Mouse (Mus musculus): ENCODE measurements around the gene Stk4. TPM values are rescaled to one million over a fixed set of nuclear protein-coding genes. Genes with fewer than 3 reads are reported as not detected.

The Stk4 gene
- polyA plus RNA-seq, 1 experiment from 2014 or later, result 20.9 TPM

Other genes starting within 250 kb of the Stk4 start
- 0.15 TPM in 1 of 2 replicates, not detected in the other for gene Ccn5, start 249.5 kb upstream of the Stk4 start, polyA plus RNA-seq (2015; fragmentation: Nextera tagmentation; extraction: Ambion mirVana)
- not detected in 2 replicates for gene Kcnk15, start 216.7 kb upstream of the Stk4 start, polyA plus RNA-seq (2015; fragmentation: Nextera tagmentation; extraction: Ambion mirVana)
- gene Rims4, start 151.6 kb upstream of the Stk4 start, polyA plus RNA-seq (2015; fragmentation: Nextera tagmentation; extraction: Ambion mirVana), result 0.29 and 0.40 TPM in 2 replicates
- 272 and 274 TPM in 2 replicates for gene Ywhab, start 75.4 kb upstream of the Stk4 start, polyA plus RNA-seq (2015; fragmentation: Nextera tagmentation; extraction: Ambion mirVana)
- gene Pabpc1l, start 44.9 kb upstream of the Stk4 start, polyA plus RNA-seq (2015; fragmentation: Nextera tagmentation; extraction: Ambion mirVana), result 0.75 and 0.87 TPM in 2 replicates
- 46.3 and 50.8 TPM in 2 replicates for gene Tomm34, start 847 bp downstream of the Stk4 start, polyA plus RNA-seq (2015; fragmentation: Nextera tagmentation; extraction: Ambion mirVana)
- gene Kcns1, start 100.8 kb downstream of the Stk4 start, polyA plus RNA-seq (2015; fragmentation: Nextera tagmentation; extraction: Ambion mirVana), result 0.14 and 0.29 TPM in 2 replicates
- gene Wfdc5, start 112.4 kb downstream of the Stk4 start, polyA plus RNA-seq (2015; fragmentation: Nextera tagmentation; extraction: Ambion mirVana), result 11.0 and 27.7 TPM in 2 replicates
- gene Wfdc12, start 120.3 kb downstream of the Stk4 start, polyA plus RNA-seq (2015; fragmentation: Nextera tagmentation; extraction: Ambion mirVana), result 0.31 TPM in 1 of 2 replicates, not detected in the other
- gene Wfdc15a, start 129.8 kb downstream of the Stk4 start, polyA plus RNA-seq (2015; fragmentation: Nextera tagmentation; extraction: Ambion mirVana), result not detected in 2 replicates
- gene Wfdc15b, start 151.3 kb downstream of the Stk4 start, polyA plus RNA-seq (2015; fragmentation: Nextera tagmentation; extraction: Ambion mirVana), result 56.1 and 65.1 TPM in 2 replicates
- gene Svs2, start 168.1 kb downstream of the Stk4 start, polyA plus RNA-seq (2015; fragmentation: Nextera tagmentation; extraction: Ambion mirVana), result not detected in 2 replicates
- gene Svs3b, start 186.3 kb downstream of the Stk4 start, polyA plus RNA-seq (2015; fragmentation: Nextera tagmentation; extraction: Ambion mirVana), result not detected in 2 replicates
- not detected in 2 replicates for gene Svs4, start 208.1 kb downstream of the Stk4 start, polyA plus RNA-seq (2015; fragmentation: Nextera tagmentation; extraction: Ambion mirVana)
- not detected in 2 replicates for gene Svs3a, start 218.9 kb downstream of the Stk4 start, polyA plus RNA-seq (2015; fragmentation: Nextera tagmentation; extraction: Ambion mirVana)
- gene Svs6, start 246.4 kb downstream of the Stk4 start, polyA plus RNA-seq (2015; fragmentation: Nextera tagmentation; extraction: Ambion mirVana), result not detected in 2 replicates